Comparison of ENCODE assay signal across 25 mouse cellular contexts in the genomic region with DNA sequence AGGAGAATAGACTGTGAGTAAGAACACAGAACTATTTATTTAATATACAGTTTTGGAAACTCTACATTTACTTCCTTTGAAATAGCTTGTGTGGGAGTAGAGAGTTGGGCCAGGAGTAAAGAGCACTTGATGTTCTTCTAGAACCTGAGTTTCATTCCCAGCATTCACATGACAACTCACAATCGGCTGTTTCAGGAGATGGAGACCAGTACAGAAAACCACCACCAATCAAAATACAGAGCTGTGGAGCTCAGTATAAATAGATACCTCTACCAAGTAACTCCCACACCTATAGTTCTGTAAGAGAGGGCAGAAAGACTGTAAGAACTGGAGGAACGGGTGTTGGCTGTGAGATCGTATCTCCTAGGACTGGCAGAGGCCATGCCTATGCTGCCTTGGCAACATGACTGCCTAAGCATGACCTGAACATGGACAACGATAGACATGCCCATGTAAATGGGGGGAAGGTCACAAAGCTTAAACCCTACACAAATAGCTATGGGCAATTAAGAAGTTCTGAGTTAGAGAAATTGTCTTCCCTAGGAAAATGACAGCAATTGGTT.
A peak's percentile ranks its signal among the peaks of the same experiment; 100 is the strongest.
DNase-seq lines count a peak whose midpoint lies in the region; ATAC-seq lines count a peak whose summit lies in the region.
"Had no signal": no experiment of that assay in that cellular context is flagged by ENCODE, and none has a peak within 500 bp of the region (broad histone marks: within the 10 kb centered on the region; RNA-seq: fewer than 3 reads in every experiment).

No protein-coding gene starts in this region.

- H3K9me3 ChIP-seq in intestine, embryonic 16.5 days (ENCODE audit: control insufficient read depth, low read length): no peaks in the 10 kb centered on the region
- no peaks in the 10 kb centered on the region for H3K9me3 ChIP-seq in embryonic facial prominence, embryonic 10.5 days
- H3K9me3 ChIP-seq: embryonic facial prominence, embryonic 12.5 days; embryonic facial prominence, embryonic 15.5 days; forebrain, embryonic 12.5 days; forebrain, embryonic 15.5 days; heart, embryonic 13.5 days; hindbrain, embryonic 12.5 days; hindbrain, embryonic 15.5 days had no signal

- H3K27ac ChIP-seq in intestine, embryonic 16.5 days (ENCODE audit: low read length): no peak overlapping the region
- H3K27ac ChIP-seq in embryonic facial prominence, embryonic 10.5 days (replicated peaks): no peak overlapping the region
- H3K27ac ChIP-seq: embryonic facial prominence, embryonic 12.5 days; embryonic facial prominence, embryonic 15.5 days; forebrain, embryonic 12.5 days; forebrain, embryonic 15.5 days; gastrocnemius, adult 2 months; heart, embryonic 13.5 days; hindbrain, embryonic 12.5 days; hindbrain, embryonic 15.5 days had no signal

- no peaks in the 10 kb centered on the region for H3K27me3 ChIP-seq in intestine, embryonic 16.5 days (replicated peaks; ENCODE audit: control insufficient read depth, insufficient read depth, low read length)
- H3K27me3 ChIP-seq in embryonic facial prominence, embryonic 10.5 days (replicated peaks; ENCODE audit: low read depth, poor library complexity, severe bottlenecking): no peaks in the 10 kb centered on the region
- H3K27me3 ChIP-seq: embryonic facial prominence, embryonic 12.5 days; embryonic facial prominence, embryonic 15.5 days; forebrain, embryonic 12.5 days; forebrain, embryonic 15.5 days; heart, embryonic 13.5 days; hindbrain, embryonic 12.5 days; hindbrain, embryonic 15.5 days had no signal

- no peak for DNase-seq in frontal cortex, postnatal 14 days (ENCODE audit: low spot score in 2 of 2)
- DNase-seq in urinary bladder, postnatal 14 days (ENCODE audit: low spot score): peak; percentile 39
- DNase-seq in urinary bladder, postnatal 4 days (ENCODE audit: low spot score in 2 of 2): no peak
- peak; percentile 85 for DNase-seq in gonadal fat pad, adult 2 months (ENCODE audit: low read depth)
- DNase-seq in embryonic facial prominence, embryonic 10.5 days (ENCODE audit: low spot score): no peak
- DNase-seq: adrenal gland, adult 8-10 months; adrenal gland, postnatal 25 days; cerebellum, adult 18-20 months; cerebellum, adult 9-10 months; cerebellum, postnatal 14 days; gastrocnemius, adult 2 months; gastrocnemius, postnatal 14 days; heart, adult 18-20 months; heart, postnatal 14 days; heart, postnatal 4 days had no signal

- H3K4me3 ChIP-seq in intestine, embryonic 16.5 days (ENCODE audit: low read length): no peak overlapping the region
- H3K4me3 ChIP-seq in embryonic facial prominence, embryonic 10.5 days: no peak overlapping the region
- H3K4me3 ChIP-seq: embryonic facial prominence, embryonic 12.5 days; embryonic facial prominence, embryonic 15.5 days; forebrain, embryonic 12.5 days; forebrain, embryonic 15.5 days; gastrocnemius, adult 2 months; heart, embryonic 13.5 days; hindbrain, embryonic 12.5 days; hindbrain, embryonic 15.5 days had no signal

- H3K9ac ChIP-seq in intestine, embryonic 16.5 days (ENCODE audit: low read depth, low read length): no peak overlapping the region
- H3K9ac ChIP-seq: embryonic facial prominence, embryonic 12.5 days; embryonic facial prominence, embryonic 15.5 days; forebrain, embryonic 12.5 days; forebrain, embryonic 15.5 days; heart, embryonic 13.5 days; hindbrain, embryonic 12.5 days; hindbrain, embryonic 15.5 days had no signal

- H3K36me3 ChIP-seq in intestine, embryonic 16.5 days (ENCODE audit: control insufficient read depth, insufficient read depth, low read length): no peaks in the 10 kb centered on the region
- no peaks in the 10 kb centered on the region for H3K36me3 ChIP-seq in embryonic facial prominence, embryonic 10.5 days (replicated peaks)
- H3K36me3 ChIP-seq: embryonic facial prominence, embryonic 12.5 days; embryonic facial prominence, embryonic 15.5 days; forebrain, embryonic 12.5 days; forebrain, embryonic 15.5 days; heart, embryonic 13.5 days; hindbrain, embryonic 12.5 days; hindbrain, embryonic 15.5 days had no signal

- peaks cover 3% of the 10 kb centered on the region for H3K4me1 ChIP-seq in intestine, embryonic 16.5 days (ENCODE audit: control insufficient read depth, insufficient read depth, low read length)
- H3K4me1 ChIP-seq in embryonic facial prominence, embryonic 10.5 days: peaks cover 11% of the 10 kb centered on the region
- H3K4me1 ChIP-seq: embryonic facial prominence, embryonic 12.5 days; embryonic facial prominence, embryonic 15.5 days; forebrain, embryonic 15.5 days; hindbrain, embryonic 12.5 days; hindbrain, embryonic 15.5 days had no signal

- peak; percentile 81 for ATAC-seq in frontal cortex, adult (ENCODE audit: low TSS enrichment)
- no peak for ATAC-seq in intestine, embryonic 16.5 days
- ATAC-seq: activated CD4-positive, CD25-positive, alpha-beta regulatory T cell, adult 4 months; forebrain, embryonic 15.5 days had no signal

- no peak overlapping the region for H3K4me2 ChIP-seq in intestine, embryonic 16.5 days (ENCODE audit: low read depth, low read length)
- H3K4me2 ChIP-seq: embryonic facial prominence, embryonic 12.5 days; embryonic facial prominence, embryonic 15.5 days; forebrain, embryonic 12.5 days; forebrain, embryonic 15.5 days; heart, embryonic 13.5 days; hindbrain, embryonic 12.5 days; hindbrain, embryonic 15.5 days had no signal

- 79% methylated on average over 4 of the region's 4 CpGs for WGBS in intestine, embryonic 16.5 days
- WGBS in embryonic facial prominence, embryonic 10.5 days: 84% methylated on average over 4 of the region's 4 CpGs

Comparison
In these comparisons a context has a peak if more than half of its experiments do, and no peak if none do; other contexts are left out.
1. DNase-seq: peak in urinary bladder, postnatal 14 days (single experiment) and gonadal fat pad, adult 2 months (single experiment); none in frontal cortex, postnatal 14 days (0 of 2), urinary bladder, postnatal 4 days (0 of 2) and embryonic facial prominence, embryonic 10.5 days (single experiment).